Mouse (Mus musculus): Measurements from ENCODE around the gene Pde1c.

The Pde1c gene

GRCm38 (mm10) chr6:56331432-56331831, 237.5 kb downstream of the Pde1c start:
- DNase-seq (ENCODE audit: low read depth, low spot score) = no peak

GRCm38 (mm10) chr6:56328103-56328502, 240.8 kb downstream of the Pde1c start:
- no peak for DNase-seq (ENCODE audit: low read depth, low spot score)

GRCm38 (mm10) chr6:56322799-56323198, 246.1 kb downstream of the Pde1c start:
- no peak for DNase-seq (ENCODE audit: low read depth, low spot score)

- no peak for DNase-seq (ENCODE audit: low read depth, low spot score)
Measured at GRCm38 (mm10) chr6:56310318-56310717, 258.6 kb downstream of the Pde1c start.

GRCm38 (mm10) chr6:56306066-56306465, 262.8 kb downstream of the Pde1c start:
- DNase-seq (ENCODE audit: low read depth, low spot score) = no peak

- no peak for DNase-seq (ENCODE audit: low read depth, low spot score)
Measured at GRCm38 (mm10) chr6:56292176-56292575, 276.7 kb downstream of the Pde1c start.

- DNase-seq (ENCODE audit: low read depth, low spot score) = no peak
Measured at GRCm38 (mm10) chr6:56289307-56289706, 279.6 kb downstream of the Pde1c start.

GRCm38 (mm10) chr6:56284821-56285220, 284.1 kb downstream of the Pde1c start:
- DNase-seq (ENCODE audit: low read depth, low spot score) = no peak

- DNase-seq (ENCODE audit: low read depth, low spot score) = no peak
Measured at GRCm38 (mm10) chr6:56275461-56275860, 293.4 kb downstream of the Pde1c start.

GRCm38 (mm10) chr6:56271741-56272140, 297.2 kb downstream of the Pde1c start:
- DNase-seq (ENCODE audit: low read depth, low spot score) = no peak

GRCm38 (mm10) chr6:56264509-56264908, 304.4 kb downstream of the Pde1c start:
- DNase-seq (ENCODE audit: low read depth, low spot score) = no peak

GRCm38 (mm10) chr6:56260118-56260517, 308.8 kb downstream of the Pde1c start:
- no peak for DNase-seq (ENCODE audit: low read depth, low spot score)

GRCm38 (mm10) chr6:56257555-56258297, 311.2 kb downstream of the Pde1c start:
- DNase-seq (ENCODE audit: low read depth, low spot score) = no peak

GRCm38 (mm10) chr6:56250091-56250490, 318.8 kb downstream of the Pde1c start:
- DNase-seq (ENCODE audit: low read depth, low spot score) = no peak

GRCm38 (mm10) chr6:56191426-56192140, 377.3 kb downstream of the Pde1c start:
- no peak for DNase-seq (ENCODE audit: low read depth, low spot score)

GRCm38 (mm10) chr6:56176485-56176884, 392.4 kb downstream of the Pde1c start:
- DNase-seq (ENCODE audit: low read depth, low spot score) = no peak

GRCm38 (mm10) chr6:56172172-56172571, 396.7 kb downstream of the Pde1c start:
- DNase-seq (ENCODE audit: low read depth, low spot score) = no peak

- no peak for DNase-seq (ENCODE audit: low read depth, low spot score)
Measured at GRCm38 (mm10) chr6:56168736-56169135, 400.2 kb downstream of the Pde1c start.

GRCm38 (mm10) chr6:56158217-56158616, 410.7 kb downstream of the Pde1c start:
- no peak for DNase-seq (ENCODE audit: low read depth, low spot score)

- no peak for DNase-seq (ENCODE audit: low read depth, low spot score)
Measured at GRCm38 (mm10) chr6:56156836-56157235, 412.1 kb downstream of the Pde1c start.

- no peak for DNase-seq (ENCODE audit: low read depth, low spot score)
Measured at GRCm38 (mm10) chr6:56130493-56131159, 438.3 kb downstream of the Pde1c start.

- no peak for DNase-seq (ENCODE audit: low read depth, low spot score)
Measured at GRCm38 (mm10) chr6:56099520-56100101, 469.3 kb downstream of the Pde1c start.

Measured in c-Kit-negative CD71-positive TER-119-positive erythroid progenitor cells, embryonic 14.5 days (primary cell).